Mouse (Mus musculus) embryo, embryonic 10.5 days (tissue): ENCODE results near the gene Naip1.
"Not testable (repeated sequence)": the region's sequence is repeated elsewhere in the genome, so short reads cannot be mapped to it uniquely, and the experiment has no call there.

Experiments used
- DNase-seq: peaks from one replicate; pipeline ENCODE4 v3.0.0-alpha.2; 2015; ENCODE audit warnings: low spot score

Gene Naip1

GRCm38 (mm10) chr13:100452415-100453127, at the start of gene Naip1:
Naip1 (minus strand) TSS chr13:100452869.
- DNase-seq = not testable (repeated sequence)

GRCm38 (mm10) chr13:100499625-100500024, 47.0 kb upstream of the Naip1 start:
- DNase-seq = not testable (repeated sequence)

- no peak for DNase-seq
Observed at GRCm38 (mm10) chr13:100495337-100495736, 42.7 kb upstream of the Naip1 start.

GRCm38 (mm10) chr13:100494370-100494769, 41.7 kb upstream of the Naip1 start:
- DNase-seq = not testable (repeated sequence)

- DNase-seq = no peak
Observed at GRCm38 (mm10) chr13:100493313-100493712, 40.6 kb upstream of the Naip1 start.

GRCm38 (mm10) chr13:100492061-100492787, 39.6 kb upstream of the Naip1 start, which contains the start of gene Gtf2h2:
Gtf2h2 (minus strand) TSS chr13:100492579.
- DNase-seq = peak; percentile 91

GRCm38 (mm10) chr13:100491623-100492022, 39.0 kb upstream of the Naip1 start:
- DNase-seq = no peak

GRCm38 (mm10) chr13:100490424-100490823, 37.8 kb upstream of the Naip1 start:
- no peak for DNase-seq

GRCm38 (mm10) chr13:100483610-100484009, 30.9 kb upstream of the Naip1 start:
- DNase-seq = no peak

- DNase-seq = no peak
Observed at GRCm38 (mm10) chr13:100463527-100464222, 11.0 kb upstream of the Naip1 start.

- no peak for DNase-seq
Observed at GRCm38 (mm10) chr13:100461336-100461735, 8.7 kb upstream of the Naip1 start.

- no peak for DNase-seq
Observed at GRCm38 (mm10) chr13:100449495-100449894, 3.2 kb downstream of the Naip1 start.

GRCm38 (mm10) chr13:100440116-100440515, 12.6 kb downstream of the Naip1 start:
- DNase-seq = no peak

GRCm38 (mm10) chr13:100438701-100439100, 14.0 kb downstream of the Naip1 start:
- no peak for DNase-seq

GRCm38 (mm10) chr13:100437322-100437825, 15.3 kb downstream of the Naip1 start:
- peak; percentile 4 for DNase-seq

- DNase-seq = not testable (repeated sequence)
Observed at GRCm38 (mm10) chr13:100436556-100437163, 16.0 kb downstream of the Naip1 start.

GRCm38 (mm10) chr13:100419958-100420357, 32.7 kb downstream of the Naip1 start:
- DNase-seq = not testable (repeated sequence)

- DNase-seq = no peak
Observed at GRCm38 (mm10) chr13:100414428-100414827, 38.2 kb downstream of the Naip1 start.

- no peak for DNase-seq
Observed at GRCm38 (mm10) chr13:100409825-100410224, 42.8 kb downstream of the Naip1 start.

GRCm38 (mm10) chr13:100409181-100409580, 43.5 kb downstream of the Naip1 start:
- DNase-seq = no peak

GRCm38 (mm10) chr13:100408242-100408641, 44.4 kb downstream of the Naip1 start:
- DNase-seq = no peak
